In genomic region chr3:65794711-65795110, GRCm38 (mm10) we compare ENCODE assay signal across 22 mouse cellular contexts.
DNase-seq lines count a peak whose midpoint lies in the region; ATAC-seq lines count a peak whose summit lies in the region.
"Had no signal": no experiment of that assay in that cellular context is flagged by ENCODE, and none has a peak within 500 bp of the region (broad histone marks: within the 10 kb centered on the region; RNA-seq: fewer than 3 reads in every experiment).

No protein-coding gene starts in this region.

- H3K4me2 ChIP-seq in kidney, embryonic 15.5 days, result no peak overlapping the region
- H3K4me2 ChIP-seq: forebrain, embryonic 13.5 days; heart, embryonic 13.5 days; hindbrain, embryonic 12.5 days had no signal

- H3K27ac ChIP-seq in kidney, embryonic 15.5 days, result no peak overlapping the region
- H3K27ac ChIP-seq: forebrain, embryonic 10.5 days; forebrain, embryonic 13.5 days; heart, adult 2 months; heart, embryonic 10.5 days; heart, embryonic 13.5 days; hindbrain, embryonic 12.5 days had no signal

- no peaks in the 10 kb centered on the region for H3K27me3 ChIP-seq in kidney, embryonic 15.5 days
- H3K27me3 ChIP-seq: forebrain, embryonic 13.5 days; heart, embryonic 13.5 days; hindbrain, embryonic 12.5 days had no signal

- no peaks in the 10 kb centered on the region for H3K4me1 ChIP-seq in kidney, embryonic 15.5 days
- H3K4me1 ChIP-seq: forebrain, embryonic 10.5 days; forebrain, embryonic 13.5 days; heart, embryonic 10.5 days; heart, embryonic 13.5 days; hindbrain, embryonic 12.5 days had no signal

- no peak overlapping the region for H3K9ac ChIP-seq in kidney, embryonic 15.5 days
- H3K9ac ChIP-seq: forebrain, embryonic 13.5 days; heart, embryonic 13.5 days; hindbrain, embryonic 12.5 days had no signal

- WGBS in kidney, embryonic 15.5 days, result 86% methylated on average over 2 of the region's 2 CpGs

- H3K9me3 ChIP-seq in kidney, embryonic 15.5 days (replicated peaks), result no peaks in the 10 kb centered on the region
- H3K9me3 ChIP-seq: forebrain, embryonic 10.5 days; forebrain, embryonic 13.5 days; heart, embryonic 10.5 days; heart, embryonic 13.5 days; hindbrain, embryonic 12.5 days had no signal

- H3K4me3 ChIP-seq in kidney, embryonic 15.5 days (replicated peaks), result no peak overlapping the region
- H3K4me3 ChIP-seq: forebrain, embryonic 10.5 days; forebrain, embryonic 13.5 days; heart, adult 2 months; heart, embryonic 10.5 days; heart, embryonic 13.5 days; hindbrain, embryonic 12.5 days had no signal

- no peak for ATAC-seq in kidney, embryonic 15.5 days (replicated peaks; ENCODE audit: low FRiP score)
- ATAC-seq: activated CD4-positive, CD25-positive, alpha-beta regulatory T cell, adult 4 months; forebrain, embryonic 13.5 days; forebrain, embryonic 16.5 days had no signal

- DNase-seq in kidney, adult 11 months, result peak; percentile 57
- DNase-seq in kidney, adult 8-10 months, result peak; percentile 67 to 69
- no peak for DNase-seq in kidney, postnatal 10 days
- DNase-seq in kidney, postnatal 14 days, result peak; percentile 14
- DNase-seq in yolk sac, embryonic 10.5 days (ENCODE audit: low spot score), result peak; percentile 22
- DNase-seq in layer of hippocampus, adult 9-11 months, result no peak
- DNase-seq: adrenal gland, adult 8-10 months; adrenal gland, postnatal 25 days; cerebellum, adult 11-12 months; cerebellum, adult 9-10 months; cerebellum, postnatal 14 days; gastrocnemius, postnatal 10 days; gastrocnemius, postnatal 36 days; heart, adult 2 months had no signal

- no peaks in the 10 kb centered on the region for H3K36me3 ChIP-seq in kidney, embryonic 15.5 days
- H3K36me3 ChIP-seq: forebrain, embryonic 10.5 days; heart, embryonic 10.5 days; heart, embryonic 13.5 days; hindbrain, embryonic 12.5 days had no signal

Comparison
In these comparisons a context has a peak if more than half of its experiments do, and no peak if none do; other contexts are left out.
1. DNase-seq: peak in kidney, adult 11 months (single experiment), kidney, adult 8-10 months (2 of 2), kidney, postnatal 14 days (single experiment) and yolk sac, embryonic 10.5 days (single experiment); none in kidney, postnatal 10 days (single experiment) and layer of hippocampus, adult 9-11 months (single experiment).